Mouse (Mus musculus) thymus, postnatal 36 days (tissue): Measurements from ENCODE around the gene Immp2l.
"Not testable (repeated sequence)": the region's sequence is repeated elsewhere in the genome, so short reads cannot be mapped to it uniquely, and the experiment has no call there.

Source experiments
- DNase-seq, 2 experiments: peaks; one replicate each; pipeline ENCODE4 v3.0.0; 2022; ENCODE audit warnings: mixed read lengths in 2 of 2

The Immp2l gene

DNA sequence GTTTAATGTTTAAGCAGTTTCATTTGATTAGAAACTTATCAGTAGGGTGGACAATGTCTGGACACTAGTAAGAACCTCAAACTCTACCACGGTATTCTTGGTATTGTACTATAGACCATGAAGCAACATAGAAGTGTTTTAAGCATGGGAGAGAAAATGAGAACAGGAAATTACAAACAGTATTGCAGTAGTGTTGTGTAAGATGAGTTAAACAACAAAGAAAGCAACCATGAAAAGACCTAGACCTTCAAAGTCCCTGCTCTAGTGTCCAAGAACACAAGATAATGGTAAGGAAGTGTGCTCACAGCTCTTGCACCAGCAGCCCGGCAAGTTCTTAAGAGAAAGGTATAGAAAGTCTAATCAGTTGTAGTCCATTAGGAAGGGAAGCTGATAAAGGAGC lies 700.7 kb downstream of the Immp2l start:
- no peak for DNase-seq

DNA sequence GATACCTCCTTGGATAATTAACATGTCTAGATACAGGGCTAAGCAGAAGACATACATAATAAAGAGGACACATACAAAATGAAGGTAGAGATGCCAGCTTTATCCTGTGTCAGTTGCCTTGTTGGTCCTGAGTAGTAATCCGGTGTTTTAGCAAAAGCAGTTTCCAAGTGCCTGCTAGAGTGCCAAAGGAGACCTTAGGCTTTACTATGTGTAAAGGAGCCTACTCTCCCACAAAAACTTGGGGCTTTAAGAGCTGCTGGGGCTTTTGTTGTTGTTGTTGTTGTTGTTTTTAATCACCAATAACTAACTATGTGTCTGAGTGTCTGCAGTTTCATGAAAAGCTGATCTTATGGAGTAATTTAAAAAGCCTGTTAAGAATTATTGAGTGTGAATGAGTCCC lies 702.8 kb downstream of the Immp2l start:
- DNase-seq, result no peak

DNA sequence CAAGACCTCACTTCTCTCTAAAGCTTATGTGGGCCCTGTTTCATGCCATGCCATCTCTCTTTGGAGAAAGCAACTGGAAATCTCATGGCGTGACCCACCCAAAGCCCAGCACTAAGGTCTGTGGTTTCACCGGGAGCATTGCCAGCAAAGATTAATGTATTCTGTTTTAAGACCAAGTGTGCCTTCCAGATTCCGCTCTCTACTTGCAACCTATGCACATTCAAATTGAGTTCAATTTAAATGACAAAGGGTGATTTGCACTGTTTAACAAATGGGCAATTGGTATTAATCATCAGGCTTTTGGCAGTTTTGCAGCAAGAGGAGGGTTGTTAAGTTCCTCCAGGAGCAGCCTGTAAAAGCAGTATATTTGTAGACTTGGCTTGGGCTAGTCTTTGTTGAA lies 703.3 kb downstream of the Immp2l start:
- DNase-seq, result no peak

DNA sequence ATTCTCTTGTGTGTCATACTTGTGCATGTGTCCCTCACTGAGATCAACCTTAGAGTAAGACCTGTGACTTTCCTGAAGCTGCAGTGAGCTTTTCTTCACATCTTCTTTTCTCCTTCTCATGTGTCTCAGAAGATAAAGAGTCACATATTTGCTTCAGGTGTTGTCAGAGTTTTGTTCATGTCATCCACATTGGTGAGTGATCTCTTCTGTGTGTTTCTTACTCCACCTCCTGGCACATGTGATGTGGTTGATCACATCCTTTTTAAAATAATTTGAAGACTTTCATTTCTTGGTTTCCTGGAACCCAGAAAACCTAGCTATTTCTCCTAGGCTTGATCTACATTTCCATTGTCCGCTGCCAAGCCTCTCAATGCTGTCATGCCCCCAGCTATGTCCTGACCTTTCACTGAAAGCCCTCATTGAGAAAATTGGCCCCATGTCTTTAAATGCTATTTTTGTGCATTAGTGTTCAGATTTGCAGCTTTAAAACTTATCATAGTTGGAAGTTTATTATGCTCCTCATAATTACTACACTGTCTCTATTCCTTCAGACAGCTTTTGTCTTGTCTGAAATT lies 704.0 kb downstream of the Immp2l start:
- DNase-seq, result no peak

DNA sequence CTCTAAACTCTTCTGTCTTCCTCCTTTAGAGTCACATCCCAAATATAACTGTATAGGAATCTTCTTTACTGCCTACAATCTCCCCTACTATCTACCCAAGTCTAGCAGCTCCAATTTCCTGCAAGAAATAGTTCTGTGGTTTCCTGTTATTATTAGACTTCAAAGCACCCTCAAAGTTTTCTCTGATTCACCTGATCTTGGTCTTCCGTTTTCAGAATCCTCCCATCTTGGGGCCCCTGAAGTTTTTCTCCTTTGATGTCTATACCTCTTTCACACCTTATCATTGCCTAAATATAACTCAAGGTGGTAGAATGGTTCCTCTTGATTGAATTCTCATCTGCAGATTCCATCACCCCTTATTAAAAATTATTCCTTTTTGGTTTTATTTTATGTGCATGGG lies 704.6 kb downstream of the Immp2l start:
- no peak for DNase-seq

- no peak for DNase-seq
These were observed 705.9 kb downstream of the Immp2l start for GRCm38 (mm10) chr12:41729780-41730179.

GRCm38 (mm10) chr12:41733168-41733567 lies 709.3 kb downstream of the Immp2l start:
- no peak for DNase-seq

DNA sequence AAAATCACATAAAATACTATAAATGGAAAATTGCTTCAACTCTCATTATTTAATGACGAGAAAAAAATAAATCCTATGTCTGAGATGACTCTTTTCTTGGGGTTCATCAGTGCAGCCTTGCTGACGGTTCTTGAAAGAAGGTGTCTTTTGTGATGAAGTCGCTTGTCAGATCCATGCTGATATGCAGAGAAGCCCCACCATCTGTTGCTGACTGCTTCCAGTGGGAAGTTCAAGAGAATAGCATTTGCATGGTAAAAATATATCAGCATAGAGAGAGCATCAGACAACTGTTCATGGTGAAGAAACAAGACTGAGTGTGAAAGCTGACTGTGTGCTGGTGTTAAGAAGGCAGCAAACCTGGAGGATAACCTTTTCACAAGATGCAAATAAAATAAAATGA lies 719.0 kb downstream of the Immp2l start:
- no peak for DNase-seq

GRCm38 (mm10) chr12:41763396-41763795 lies 739.5 kb downstream of the Immp2l start:
- no peak for DNase-seq

- DNase-seq, result no peak
These were observed 750.1 kb downstream of the Immp2l start for GRCm38 (mm10) chr12:41773961-41774360.

GRCm38 (mm10) chr12:41774623-41775323 lies 750.9 kb downstream of the Immp2l start:
- DNase-seq, result no peak

GRCm38 (mm10) chr12:41777762-41778161 lies 753.9 kb downstream of the Immp2l start:
- DNase-seq, result not testable (repeated sequence)

- not testable (repeated sequence) for DNase-seq
These were observed 769.8 kb downstream of the Immp2l start for GRCm38 (mm10) chr12:41793681-41794080.

GRCm38 (mm10) chr12:41829517-41829916 lies 805.6 kb downstream of the Immp2l start:
- DNase-seq, result no peak

DNA sequence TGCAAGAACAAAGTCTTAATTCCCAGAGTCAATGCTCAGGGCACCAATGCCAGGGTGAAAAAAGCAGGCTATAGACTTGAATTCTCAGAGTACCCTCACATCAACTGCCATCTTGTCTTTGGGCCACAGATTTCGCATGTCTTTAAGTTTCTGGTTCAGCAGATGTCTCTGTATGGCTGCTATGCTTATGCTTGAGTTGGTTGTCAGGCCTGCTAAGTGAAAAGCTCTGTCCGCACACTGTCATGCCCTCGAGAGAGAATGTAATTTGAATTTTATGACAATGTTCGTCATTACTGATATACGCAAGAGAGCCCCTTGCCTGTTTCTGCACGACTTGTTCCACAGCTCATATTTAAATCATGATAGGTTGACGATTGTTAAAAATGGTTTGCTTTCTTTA lies 807.8 kb downstream of the Immp2l start:
- no peak for DNase-seq

GRCm38 (mm10) chr12:41834646-41835045 lies 810.8 kb downstream of the Immp2l start:
- DNase-seq, result no peak

- DNase-seq, result no peak
These were observed 814.5 kb downstream of the Immp2l start for GRCm38 (mm10) chr12:41838334-41838847.

GRCm38 (mm10) chr12:41839241-41839640 lies 815.4 kb downstream of the Immp2l start:
- DNase-seq, result no peak

DNA sequence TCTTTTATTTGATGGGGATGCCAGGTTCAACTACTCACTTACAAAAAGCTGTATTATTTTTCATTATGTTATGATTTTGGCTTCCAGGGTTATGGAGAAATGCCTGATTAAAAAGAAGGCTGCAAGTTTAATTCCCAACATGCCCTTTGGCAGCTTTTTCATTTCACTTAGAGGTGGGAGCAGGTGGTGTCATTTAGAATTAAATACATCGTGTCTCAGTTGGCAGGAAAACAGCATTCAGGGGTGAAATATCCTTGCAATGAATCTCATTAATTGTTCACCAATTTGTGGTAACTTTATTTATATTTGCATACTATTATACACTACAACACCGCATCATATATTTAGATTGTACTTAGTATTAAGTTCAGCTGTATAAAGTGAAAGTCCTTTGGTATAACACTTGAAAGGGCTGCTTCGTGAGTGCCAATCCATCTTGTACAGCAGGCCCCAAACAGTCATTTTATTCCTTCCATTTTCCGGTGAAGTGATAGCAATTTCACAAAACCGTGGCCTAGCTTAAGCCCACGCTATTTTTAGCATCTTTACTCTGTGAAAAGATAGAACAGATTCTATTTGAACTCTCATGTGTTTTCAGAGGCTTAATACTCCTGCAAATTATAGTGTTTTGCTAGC lies 818.9 kb downstream of the Immp2l start:
- DNase-seq, result no peak

GRCm38 (mm10) chr12:41851896-41852470 lies 828.1 kb downstream of the Immp2l start:
- DNase-seq, result no peak

DNA sequence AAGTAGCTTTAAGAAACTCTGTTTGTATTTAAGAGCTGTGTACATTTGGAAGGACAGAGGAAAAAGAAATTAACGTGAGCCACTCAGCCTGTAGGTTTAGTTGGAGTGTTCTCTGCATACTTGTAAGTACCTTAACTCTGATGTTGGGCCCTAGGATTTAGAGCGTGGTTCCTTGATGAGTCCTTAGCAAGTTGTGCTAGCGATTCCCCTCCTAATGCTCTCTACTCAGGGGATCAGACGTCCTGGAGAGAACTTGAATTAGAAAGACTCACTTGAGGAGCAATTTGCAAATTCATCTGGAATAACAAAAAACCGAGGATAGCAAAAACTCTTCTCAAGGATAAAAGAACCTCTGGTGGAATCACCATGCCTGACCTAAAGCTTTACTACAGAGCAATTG lies 835.8 kb downstream of the Immp2l start:
- DNase-seq, result not testable (repeated sequence)

- DNase-seq, result no peak
These were observed 844.4 kb downstream of the Immp2l start for GRCm38 (mm10) chr12:41868317-41868716.

DNA sequence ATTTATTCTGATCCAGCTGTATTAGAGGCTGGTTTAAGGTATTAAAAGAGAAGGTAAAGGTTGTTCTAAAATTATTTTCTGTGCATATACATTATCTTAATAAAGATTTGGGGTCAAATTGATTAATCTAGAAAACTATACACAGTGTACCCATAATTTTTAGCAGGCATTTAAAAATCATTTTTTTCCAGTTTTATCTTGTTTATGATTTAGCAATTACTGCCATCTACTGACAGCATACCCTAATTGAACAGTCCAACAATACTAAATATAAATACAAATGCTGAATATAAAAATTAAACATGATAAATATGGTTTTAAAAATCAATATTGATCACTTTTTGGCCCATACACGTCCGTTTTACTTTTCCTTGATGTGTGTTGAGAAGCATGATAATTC lies 850.1 kb downstream of the Immp2l start:
- DNase-seq, result no peak
